Mouse (Mus musculus) heart, postnatal 0 days (tissue): ENCODE data around the gene 1700023F06Rik. TPM values are rescaled to one million over a fixed set of nuclear protein-coding genes. Genes with fewer than 3 reads are reported as not detected.

ENCODE experiments used
- ATAC-seq: fragments of 200-750 bp; cut with Nextera tagmentation; 2 replicates; pipeline ENCODE4 v1.8.0; 2017; ENCODE audit warnings: low read depth, moderate number of reproducible peaks, moderate library complexity; ENCODE audit not compliant: insufficient read depth
- DNase-seq: peaks from one replicate; pipeline ENCODE4 v3.0.0-alpha.2; 2016; ENCODE audit warnings: low spot score
- H3K27ac ChIP-seq: fragments of 300-500 bp; sonication (generic); 2 replicates; pipeline ENCODE4 v1.5.1; 2014; ENCODE audit warnings: low read depth, mild to moderate bottlenecking
- H3K27me3 ChIP-seq: fragments of 300-500 bp; sonication (generic); 2 replicates; pipeline ENCODE4 v1.6.1; 2014; ENCODE audit warnings: low read length, mixed read lengths; ENCODE audit not compliant: control insufficient read depth, insufficient read depth
- H3K36me3 ChIP-seq: fragments of 300-500 bp; sonication (generic); replicated peaks from 2 replicates; pipeline ENCODE4 v1.6.1; 2014; ENCODE audit warnings: low read length, mixed read lengths; ENCODE audit not compliant: control insufficient read depth, insufficient read depth
- H3K4me1 ChIP-seq: fragments of 300-500 bp; sonication (generic); 2 replicates; pipeline ENCODE4 v1.6.1; 2014; ENCODE audit warnings: antibody characterized with exemption; ENCODE audit not compliant: control insufficient read depth, insufficient read depth
- H3K4me2 ChIP-seq: fragments of 300-500 bp; sonication (generic); 2 replicates; pipeline ENCODE4 v1.6.1; 2014; ENCODE audit warnings: low read depth, mild to moderate bottlenecking, low read length, moderate library complexity
- H3K4me3 ChIP-seq: fragments of 300-500 bp; sonication (generic); 2 replicates; pipeline ENCODE4 v1.5.1; 2014; ENCODE audit warnings: low read depth, low read length
- H3K9ac ChIP-seq: fragments of 300-500 bp; sonication (generic); replicated peaks from 2 replicates; pipeline ENCODE4 v1.6.1; 2014; ENCODE audit warnings: low read depth, low read length, mixed read lengths
- H3K9me3 ChIP-seq: fragments of 300-500 bp; sonication (generic); replicated peaks from 2 replicates; pipeline ENCODE4 v1.6.1; 2016; ENCODE audit warnings: low read length; ENCODE audit not compliant: control insufficient read depth
- CTCF ChIP-seq: IDR thresholded peaks from 2 replicates; pipeline ENCODE4 v1.5.1; 2016; ENCODE audit warnings: antibody characterized with exemption, control low read depth, low read depth
- EP300 ChIP-seq: IDR thresholded peaks from 2 replicates; pipeline ENCODE4 v1.6.1; 2016; ENCODE audit warnings: antibody characterized with exemption, low read depth
- WGBS: fragments of 180-500 bp; shearing (Covaris S2); extraction: QIAGEN DNeasy Blood & Tissue Kit; methylation state at CpG from one replicate; pipeline ENCODE4 v1.1.7; 2014; 5-methylcytosine and 5-hydroxymethylcytosine counted together
- polyA plus RNA-seq: library from polyadenylated mRNA; unstranded; fragments of >200 nt; fragmentation: Nextera tagmentation; extraction: Ambion mirVana; gene quantifications from 2 replicates; pipeline ENCODE4 v1.2.1, GENCODE M21; 2015
- total RNA-seq: library from RNA; depleted of rRNA; stranded (reverse); fragments of >200 nt; gene quantifications from 2 replicates; pipeline ENCODE4 v1.2.3, GENCODE M21; 2014; ENCODE audit warnings: low replicate concordance

The 1700023F06Rik gene
- total and polyA plus RNA-seq, 2 experiments from 2014 or later, result not detected

DNA sequence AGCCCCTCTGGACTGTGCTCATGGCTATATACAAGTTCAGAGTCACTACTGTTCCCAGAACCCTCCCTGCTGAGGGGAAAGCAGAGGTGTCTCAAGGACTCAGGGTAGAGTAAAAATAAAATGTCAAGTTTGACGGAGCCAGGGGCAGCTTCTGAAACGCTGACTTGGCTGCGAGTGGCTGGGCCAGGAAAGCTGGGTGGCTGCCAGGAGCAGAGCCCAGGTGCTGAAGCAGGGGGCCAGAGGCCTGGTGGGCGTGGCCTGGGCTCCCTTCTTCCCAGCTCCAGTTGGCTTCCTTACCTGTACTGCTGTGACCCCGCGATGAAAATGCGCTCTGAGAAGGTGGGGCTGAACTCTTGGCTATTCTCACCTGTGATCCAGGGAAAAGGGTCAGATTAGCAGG lies 32.4 kb upstream of the 1700023F06Rik start:
- Histone ChIP-seq H3K9me3 (no peaks in the 10 kb centered on the region), H3K4me2 (no peak overlapping the region), H3K4me3 (no peak overlapping the region), H3K9ac (no peak overlapping the region), H3K27ac (0 out of 2 replicates have a peak overlapping the region, but pooled peaks have one; percentile 39), H3K36me3 (peaks cover 17% of the 10 kb centered on the region), H3K27me3 (no peaks in the 10 kb centered on the region), H3K4me1 (peaks cover 23% of the 10 kb centered on the region)
- 30% methylated on average over 7 of the region's 7 CpGs for WGBS
- no peak for DNase-seq
- no peak for ATAC-seq
- no peak for TF ChIP-seq CTCF
- TF ChIP-seq EP300, result no peak

DNA sequence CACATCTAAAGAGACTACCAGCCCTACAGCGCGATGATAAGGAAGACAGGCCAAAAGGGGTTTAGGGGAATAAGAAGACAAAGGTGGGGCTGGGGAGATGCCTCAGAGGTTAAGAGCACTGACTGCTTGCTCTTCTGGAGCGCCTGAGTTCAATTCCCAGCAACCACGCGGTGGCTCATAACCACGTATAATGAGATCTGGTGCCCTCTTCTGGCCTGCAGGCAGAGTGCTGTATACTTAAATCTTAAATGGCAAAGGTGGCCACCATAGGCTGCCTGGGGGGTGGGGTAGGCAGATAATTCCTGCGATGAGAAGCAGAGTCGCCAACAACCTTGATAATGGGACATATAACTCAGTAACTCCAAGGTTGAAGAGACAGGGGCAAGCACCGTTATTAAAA lies 29.4 kb upstream of the 1700023F06Rik start:
- Histone ChIP-seq H3K4me2 (no peak overlapping the region), H3K27ac (no peak overlapping the region), H3K36me3 (peaks cover 17% of the 10 kb centered on the region), H3K9me3 (no peaks in the 10 kb centered on the region), H3K9ac (no peak overlapping the region), H3K27me3 (no peaks in the 10 kb centered on the region), H3K4me1 (peaks cover 13% of the 10 kb centered on the region; the same call in 1 of the 2 replicates), H3K4me3 (no peak overlapping the region)
- DNase-seq (no peak), ATAC-seq (no peak)
- TF ChIP-seq CTCF (no peak), EP300 (no peak)
- 82% methylated on average over 9 of the region's 9 CpGs for WGBS

- ATAC-seq (peak; percentile 29; the same call in 1 of the 2 replicates), DNase-seq (no peak)
- no peaks in the 10 kb centered on the region for H3K27me3 ChIP-seq
- no peak overlapping the region for H3K27ac ChIP-seq
- no peak overlapping the region for H3K4me2 ChIP-seq
- H3K9ac ChIP-seq, result no peak overlapping the region
- no peak for TF ChIP-seq EP300
- TF ChIP-seq CTCF, result no peak
- no peak overlapping the region for H3K4me3 ChIP-seq
- 59% methylated on average over 10 of the region's 10 CpGs for WGBS
- H3K9me3 ChIP-seq, result no peaks in the 10 kb centered on the region
- H3K36me3 ChIP-seq, result peaks cover 17% of the 10 kb centered on the region
- peaks cover 13% of the 10 kb centered on the region; the same call in 1 of the 2 replicates for H3K4me1 ChIP-seq
Measured at GRCm38 (mm10) chr11:103236903-103237302, 28.5 kb upstream of the 1700023F06Rik start.

GRCm38 (mm10) chr11:103236431-103236830 lies 28.1 kb upstream of the 1700023F06Rik start:
- Histone ChIP-seq H3K4me2 (no peak overlapping the region), H3K27ac (no peak overlapping the region), H3K27me3 (no peaks in the 10 kb centered on the region), H3K4me1 (peaks cover 13% of the 10 kb centered on the region; the same call in 1 of the 2 replicates), H3K9me3 (no peaks in the 10 kb centered on the region), H3K4me3 (no peak overlapping the region), H3K36me3 (peaks cover 17% of the 10 kb centered on the region), H3K9ac (no peak overlapping the region)
- TF ChIP-seq CTCF, result no peak
- TF ChIP-seq EP300, result no peak
- no peak for DNase-seq
- no peak for ATAC-seq
- WGBS, result 83% methylated on average over 6 of the region's 6 CpGs

- ATAC-seq (no peak; the same call in 1 of the 2 replicates), DNase-seq (no peak)
- H3K4me2 ChIP-seq, result no peak overlapping the region
- no peak overlapping the region for H3K9ac ChIP-seq
- peaks cover 8% of the 10 kb centered on the region; the same call in 1 of the 2 replicates for H3K4me1 ChIP-seq
- no peak overlapping the region for H3K4me3 ChIP-seq
- no peaks in the 10 kb centered on the region for H3K9me3 ChIP-seq
- no peaks in the 10 kb centered on the region for H3K27me3 ChIP-seq
- peaks cover 22% of the 10 kb centered on the region for H3K36me3 ChIP-seq
- no peak overlapping the region for H3K27ac ChIP-seq
- WGBS, result 57% methylated on average over 11 of the region's 11 CpGs
- TF ChIP-seq CTCF, result no peak
- no peak for TF ChIP-seq EP300
Measured at GRCm38 (mm10) chr11:103235702-103236101, 27.3 kb upstream of the 1700023F06Rik start.

DNA sequence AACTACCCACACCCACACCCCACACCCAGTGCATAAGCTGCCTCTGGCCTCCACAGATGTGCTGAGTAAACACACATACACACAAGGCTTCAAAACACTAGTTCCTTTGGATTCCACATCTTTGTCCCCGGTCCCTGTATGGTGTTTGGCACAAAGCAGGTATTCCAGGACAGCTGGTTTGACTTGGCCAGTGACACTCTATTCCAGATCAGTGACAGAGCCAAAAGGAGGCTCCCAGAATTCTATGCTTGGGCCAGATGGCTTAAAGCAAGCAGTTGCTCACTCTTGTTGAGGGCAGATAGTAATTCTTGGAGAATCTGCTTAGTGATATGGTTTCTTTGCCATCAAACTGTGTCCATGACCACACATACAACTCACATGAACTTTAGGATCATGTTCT lies 26.1 kb upstream of the 1700023F06Rik start:
- H3K27ac ChIP-seq, result no peak overlapping the region
- H3K4me2 ChIP-seq, result no peak overlapping the region
- ATAC-seq (no peak), DNase-seq (no peak)
- H3K9ac ChIP-seq, result no peak overlapping the region
- no peaks in the 10 kb centered on the region for H3K4me1 ChIP-seq
- H3K36me3 ChIP-seq, result peaks cover 35% of the 10 kb centered on the region
- TF ChIP-seq CTCF (no peak), EP300 (no peak)
- no peak overlapping the region for H3K4me3 ChIP-seq
- H3K27me3 ChIP-seq, result no peaks in the 10 kb centered on the region
- H3K9me3 ChIP-seq, result no peaks in the 10 kb centered on the region; the same call in 1 of the 2 replicates
- 70% methylated on average over 1 of the region's 1 CpGs for WGBS
